ENCODE assay signal across 9 mouse cellular contexts in genomic region chr10:85372108-85372507, GRCm38 (mm10).
"Had no signal": no experiment of that assay in that cellular context is flagged by ENCODE, and none has a peak within 500 bp of the region (broad histone marks: within the 10 kb centered on the region; RNA-seq: fewer than 3 reads in every experiment).

No protein-coding gene starts in this region.

- DNase-seq: liver, embryonic 13.5 days; liver, postnatal 0 days; lung, adult 2 months; lung, postnatal 10 days; lung, postnatal 36 days; right cerebral cortex, postnatal 14 days; thymus, adult 2 months; thymus, postnatal 25 days; thymus, postnatal 4 days had no signal
